Mouse (Mus musculus) WW6 (cell line): ENCODE results near the gene Pgbd1.
"Not testable (repeated sequence)": the region's sequence is repeated elsewhere in the genome, so short reads cannot be mapped to it uniquely, and the experiment has no call there.

Source experiments
- DNase-seq: peaks from one replicate; pipeline ENCODE4 v3.0.0-alpha.2; 2013; ENCODE audit warnings: low read depth, low spot score

The Pgbd1 gene

GRCm38 (mm10) chr13:21440503-21441206, at the start of gene Pgbd1:
TSS of gene Pgbd1 (minus strand) at chr13:21441058.
- peak; percentile 14 for DNase-seq

- DNase-seq: no peak
Observed at GRCm38 (mm10) chr13:21486881-21487280, 46.0 kb upstream of the Pgbd1 start.

- not testable (repeated sequence) for DNase-seq
Observed at GRCm38 (mm10) chr13:21478759-21479670, 38.2 kb upstream of the Pgbd1 start, which contains the start of the genes Zkscan4 and Gm10065. TSS of gene Zkscan4 (plus strand) at chr13:21478907. TSS of gene Gm10065 (minus strand) at chr13:21479441.

GRCm38 (mm10) chr13:21472427-21472826, 31.6 kb upstream of the Pgbd1 start:
- no peak for DNase-seq

- no peak for DNase-seq
Observed at GRCm38 (mm10) chr13:21469097-21469496, 28.2 kb upstream of the Pgbd1 start.

- peak; percentile 71 for DNase-seq
Observed at GRCm38 (mm10) chr13:21468061-21469019, 27.5 kb upstream of the Pgbd1 start, which contains the start of gene Nkapl. TSS of gene Nkapl (minus strand) at chr13:21468509.

GRCm38 (mm10) chr13:21467336-21467735, 26.5 kb upstream of the Pgbd1 start:
- DNase-seq: no peak

- not testable (repeated sequence) for DNase-seq
Observed at GRCm38 (mm10) chr13:21462516-21462915, 21.7 kb upstream of the Pgbd1 start.

- DNase-seq: peak; percentile 42
Observed at GRCm38 (mm10) chr13:21456347-21456746, 15.5 kb upstream of the Pgbd1 start.

GRCm38 (mm10) chr13:21454133-21454532, 13.3 kb upstream of the Pgbd1 start:
- no peak for DNase-seq

GRCm38 (mm10) chr13:21453449-21453848, 12.6 kb upstream of the Pgbd1 start, which contains the start of gene Zscan26:
TSS of gene Zscan26 (minus strand) at chr13:21453730.
- DNase-seq: peak; percentile 52

- no peak for DNase-seq
Observed at GRCm38 (mm10) chr13:21453042-21453441, 12.2 kb upstream of the Pgbd1 start.

GRCm38 (mm10) chr13:21447856-21448614, 7.2 kb upstream of the Pgbd1 start:
- no peak for DNase-seq

- no peak for DNase-seq
Observed at GRCm38 (mm10) chr13:21446796-21447195, 5.9 kb upstream of the Pgbd1 start.

GRCm38 (mm10) chr13:21441207-21441572, 332 bp upstream of the Pgbd1 start:
- DNase-seq: no peak

- DNase-seq: no peak
Observed at GRCm38 (mm10) chr13:21435476-21435875, 5.4 kb downstream of the Pgbd1 start.

- DNase-seq: no peak
Observed at GRCm38 (mm10) chr13:21427631-21428030, 13.2 kb downstream of the Pgbd1 start.

- no peak for DNase-seq
Observed at GRCm38 (mm10) chr13:21423301-21423700, 17.6 kb downstream of the Pgbd1 start.

- DNase-seq: no peak
Observed at GRCm38 (mm10) chr13:21418865-21419264, 22.0 kb downstream of the Pgbd1 start.

- DNase-seq: no peak
Observed at GRCm38 (mm10) chr13:21417298-21418010, 23.4 kb downstream of the Pgbd1 start.
